Mouse (Mus musculus): ENCODE measurements around the gene Fbxw20. TPM values are rescaled to one million over a fixed set of nuclear protein-coding genes. Genes with fewer than 3 reads are reported as not detected.

Fbxw20 gene
- polyA plus RNA-seq, 1 experiment from 2014 or later, result not detected

DNA sequence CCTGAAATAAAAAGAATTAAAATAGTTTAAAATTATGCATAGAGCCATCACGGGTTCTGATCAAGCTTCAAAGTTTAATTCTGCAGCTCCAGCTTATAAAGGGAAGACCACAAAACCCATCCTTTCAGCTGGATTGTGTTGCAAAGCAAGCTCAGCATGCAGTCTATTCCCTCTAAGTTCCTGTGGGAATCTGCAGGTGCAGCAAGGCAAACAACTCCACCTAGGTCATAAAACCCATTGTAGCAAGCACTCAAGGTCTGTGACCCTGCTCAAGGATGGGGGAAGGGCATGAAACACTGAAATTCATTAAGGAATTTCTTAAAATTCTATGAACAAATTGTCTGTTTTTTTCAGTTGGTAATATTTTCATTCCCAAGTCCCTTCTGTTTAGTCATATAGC is 57.3 kb downstream of the Fbxw20 start:
- Histone ChIP-seq H3K9ac (replicated peaks) (no peak overlapping the region), H3K4me2 (ENCODE audit: low read depth, low read length) (no peak overlapping the region), H3K4me3 (ENCODE audit: low read depth, low read length) (no peak overlapping the region), H3K27ac (ENCODE audit: low read depth) (no peak overlapping the region), H3K27me3 (ENCODE audit: insufficient read depth, low read length) (no peaks in the 10 kb centered on the region), H3K9me3 (ENCODE audit: low read length) (peaks cover 6% of the 10 kb centered on the region; the same call in 1 of the 2 replicates), H3K4me1 (ENCODE audit: insufficient read depth) (no peaks in the 10 kb centered on the region), H3K36me3 (replicated peaks; ENCODE audit: insufficient read depth, low read length) (no peaks in the 10 kb centered on the region)
- ATAC-seq, result no peak
- no peak for DNase-seq
- TF ChIP-seq CTCF (IDR thresholded peaks at IDR 0.05; ENCODE audit: low read depth) (no peak), EP300 (IDR thresholded peaks at IDR 0.05; ENCODE audit: low read depth) (no peak)
- WGBS (ENCODE audit: insufficient replicate concordance), result 57% methylated on average over 1 of the region's 1 CpGs

- Histone ChIP-seq H3K4me3 (ENCODE audit: low read depth, low read length) (no peak overlapping the region), H3K4me2 (ENCODE audit: low read depth, low read length) (no peak overlapping the region), H3K9me3 (ENCODE audit: low read length) (peaks cover 6% of the 10 kb centered on the region; the same call in 1 of the 2 replicates), H3K27me3 (ENCODE audit: insufficient read depth, low read length) (no peaks in the 10 kb centered on the region), H3K36me3 (replicated peaks; ENCODE audit: insufficient read depth, low read length) (no peaks in the 10 kb centered on the region), H3K27ac (ENCODE audit: low read depth) (no peak overlapping the region), H3K4me1 (ENCODE audit: insufficient read depth) (no peaks in the 10 kb centered on the region), H3K9ac (replicated peaks) (no peak overlapping the region)
- no peak for TF ChIP-seq CTCF (IDR thresholded peaks at IDR 0.05; ENCODE audit: low read depth)
- TF ChIP-seq EP300 (IDR thresholded peaks at IDR 0.05; ENCODE audit: low read depth), result no peak
- 67% methylated on average over 1 of the region's 1 CpGs for WGBS (ENCODE audit: insufficient replicate concordance)
- no peak for ATAC-seq
- DNase-seq, result no peak
Measured at GRCm38 (mm10) chr9:109176301-109176700, 58.3 kb downstream of the Fbxw20 start.

Other genes with a start within 250 kb of the Fbxw20 start
- gene Ucn2, start 248.7 kb downstream of the Fbxw20 start, polyA plus RNA-seq (2015; fragmentation: Nextera tagmentation; extraction: Ambion mirVana), result not detected in 2 replicates
- gene Pfkfb4, start 243.0 kb downstream of the Fbxw20 start, polyA plus RNA-seq (2015; fragmentation: Nextera tagmentation; extraction: Ambion mirVana), result 3.1 and 3.8 TPM in 2 replicates
- 34.1 and 35.0 TPM in 2 replicates for gene Shisa5, start 196.2 kb downstream of the Fbxw20 start, polyA plus RNA-seq (2015; fragmentation: Nextera tagmentation; extraction: Ambion mirVana)
- gene Trex1, start 175.0 kb downstream of the Fbxw20 start, polyA plus RNA-seq (2015; fragmentation: Nextera tagmentation; extraction: Ambion mirVana), result 13.3 and 14.3 TPM in 2 replicates
- 6.1 and 6.7 TPM in 2 replicates for gene Atrip, start 160.6 kb downstream of the Fbxw20 start, polyA plus RNA-seq (2015; fragmentation: Nextera tagmentation; extraction: Ambion mirVana)
- 8.9 and 9.1 TPM in 2 replicates for gene Ccdc51, start 152.3 kb downstream of the Fbxw20 start, polyA plus RNA-seq (2015; fragmentation: Nextera tagmentation; extraction: Ambion mirVana)
- 283 and 284 TPM in 2 replicates for gene Tma7, start 152.2 kb downstream of the Fbxw20 start, polyA plus RNA-seq (2015; fragmentation: Nextera tagmentation; extraction: Ambion mirVana)
- gene Plxnb1, start 139.4 kb downstream of the Fbxw20 start, polyA plus RNA-seq (2015; fragmentation: Nextera tagmentation; extraction: Ambion mirVana), result 1.9 and 2.2 TPM in 2 replicates
- gene Fbxw21, start 72.7 kb downstream of the Fbxw20 start, polyA plus RNA-seq (2015; fragmentation: Nextera tagmentation; extraction: Ambion mirVana), result not detected in 2 replicates
- not detected in 2 replicates for gene Fbxw13, start 38.8 kb downstream of the Fbxw20 start, polyA plus RNA-seq (2015; fragmentation: Nextera tagmentation; extraction: Ambion mirVana)
- not detected in 2 replicates for gene Fbxw14, start 52.9 kb upstream of the Fbxw20 start, polyA plus RNA-seq (2015; fragmentation: Nextera tagmentation; extraction: Ambion mirVana)
- gene Fbxw28, start 104.9 kb upstream of the Fbxw20 start, polyA plus RNA-seq (2015; fragmentation: Nextera tagmentation; extraction: Ambion mirVana), result not detected in 2 replicates
- gene Fbxw22, start 169.5 kb upstream of the Fbxw20 start, polyA plus RNA-seq (2015; fragmentation: Nextera tagmentation; extraction: Ambion mirVana), result not detected in 2 replicates
- gene Fbxw16, start 214.4 kb upstream of the Fbxw20 start, polyA plus RNA-seq (2015; fragmentation: Nextera tagmentation; extraction: Ambion mirVana), result not detected in 2 replicates

Data from liver, postnatal 0 days (tissue).